Mouse (Mus musculus): Measurements from ENCODE around the gene Lgr6.

DNA sequence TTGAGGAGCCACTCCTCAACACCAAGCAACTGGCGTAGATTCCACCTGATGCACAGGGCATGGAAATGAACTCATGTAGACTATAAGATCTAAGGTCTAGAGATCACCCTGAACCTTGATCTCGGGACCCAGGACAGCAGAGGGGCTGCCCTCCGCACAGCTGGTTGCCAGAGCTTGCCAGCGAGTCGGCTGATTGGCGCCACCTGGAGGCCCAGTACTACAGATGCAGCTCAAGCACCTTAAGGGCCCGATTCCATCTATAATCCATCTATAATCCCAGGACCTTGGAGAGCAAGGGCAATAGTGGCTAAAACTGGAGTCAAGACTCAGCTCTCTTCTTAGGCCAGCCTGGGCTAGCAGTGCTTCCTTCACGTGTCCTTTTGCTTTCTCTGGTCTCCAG is 875 bp upstream of the Lgr6 start:
- TF ChIP-seq POLR2A (IDR thresholded peaks at IDR 0.05; ENCODE audit: insufficient read depth, low read depth, low read length), result no peak
- peak; percentile 77 for TF ChIP-seq CTCF (IDR thresholded peaks at IDR 0.05; ENCODE audit: insufficient read depth, low read depth, low read length)
